8 mouse cellular contexts compared by ENCODE assay signal in genomic region chr11:30025144-30025543, GRCm38 (mm10). TPM values are rescaled to one million over a fixed set of nuclear protein-coding genes. Genes with fewer than 3 reads are reported as not detected.
DNase-seq lines count a peak whose midpoint lies in the region; ATAC-seq and TF ChIP-seq lines count a peak whose summit lies in the region.

No protein-coding gene starts in this region.

- no peaks in the 10 kb centered on the region for H3K36me3 ChIP-seq in megakaryocyte, embryonic 14.5 days (replicated peaks; ENCODE audit: low read length)
- H3K36me3 ChIP-seq in limb, embryonic 14.5 days (ENCODE audit: control insufficient read depth, insufficient read depth, low read length): no peaks in the 10 kb centered on the region
- no peaks in the 10 kb centered on the region for H3K36me3 ChIP-seq in stomach, embryonic 15.5 days

- ATAC-seq in megakaryocyte, adult 5-6 weeks (ENCODE audit: poor library complexity, severe bottlenecking): no peak
- ATAC-seq in limb, embryonic 14.5 days (ENCODE audit: low FRiP score, low read depth): no peak
- ATAC-seq in stomach, embryonic 15.5 days (ENCODE audit: insufficient read depth, low FRiP score, low read depth): no peak

- no peak overlapping the region for H3K27ac ChIP-seq in limb, embryonic 14.5 days (replicated peaks; ENCODE audit: low read depth, low read length)
- no peak overlapping the region for H3K27ac ChIP-seq in stomach, embryonic 15.5 days

- TF ChIP-seq POLR2A in limb, embryonic 14.5 days (IDR thresholded peaks at IDR 0.05; ENCODE audit: borderline replicate concordance, extremely low read depth, insufficient read depth, insufficient read length): no peak

- peak overlapping the region; percentile 98 for H3K4me3 ChIP-seq in megakaryocyte, embryonic 14.5 days (replicated peaks)
- peak overlapping the region; percentile 53 for H3K4me3 ChIP-seq in limb, embryonic 14.5 days (replicated peaks; ENCODE audit: low read length)
- peak overlapping the region; percentile 65 for H3K4me3 ChIP-seq in stomach, embryonic 15.5 days (replicated peaks)

- no peaks in the 10 kb centered on the region for H3K9me3 ChIP-seq in megakaryocyte, embryonic 14.5 days
- H3K9me3 ChIP-seq in limb, embryonic 14.5 days (ENCODE audit: control insufficient read depth, low read length): no peaks in the 10 kb centered on the region
- no peaks in the 10 kb centered on the region for H3K9me3 ChIP-seq in stomach, embryonic 15.5 days

- peaks cover 23% of the 10 kb centered on the region for H3K27me3 ChIP-seq in megakaryocyte, embryonic 14.5 days (replicated peaks)
- peaks cover 30% of the 10 kb centered on the region for H3K27me3 ChIP-seq in limb, embryonic 14.5 days (ENCODE audit: control insufficient read depth, insufficient read depth, low read length)
- H3K27me3 ChIP-seq in stomach, embryonic 15.5 days (replicated peaks): peaks cover 17% of the 10 kb centered on the region

- WGBS in limb, embryonic 14.5 days: 3% methylated on average over 4 of the region's 4 CpGs
- 7% methylated on average over 4 of the region's 4 CpGs for WGBS in stomach, embryonic 15.5 days

- DNase-seq in cerebellum, adult 9-10 months: peak; percentile 51
- DNase-seq in cerebellum, adult 8-10 months: no peak
- DNase-seq in limb, embryonic 14.5 days (ENCODE audit: low spot score): no peak
- no peak for DNase-seq in thymus, postnatal 14 days
- DNase-seq in cerebellum, adult 11 months: no peak

- H3K4me1 ChIP-seq in megakaryocyte, embryonic 14.5 days: peaks cover 22% of the 10 kb centered on the region
- 0 out of 2 replicates have a peak, but pooled peaks cover 7% of the 10 kb centered on the region for H3K4me1 ChIP-seq in limb, embryonic 14.5 days (ENCODE audit: control insufficient read depth, insufficient read depth, low read length)
- H3K4me1 ChIP-seq in stomach, embryonic 15.5 days: no peaks in the 10 kb centered on the region

- peak overlapping the region; percentile 45; the same call in 1 of the 2 replicates for H3K9ac ChIP-seq in limb, embryonic 14.5 days (ENCODE audit: low read depth, low read length, severe bottlenecking)
- no peak overlapping the region; the same call in 1 of the 2 replicates for H3K9ac ChIP-seq in stomach, embryonic 15.5 days

- H3K4me2 ChIP-seq in limb, embryonic 14.5 days (replicated peaks; ENCODE audit: low read depth, low read length, severe bottlenecking): peak overlapping the region; percentile 89
- peak overlapping the region; percentile 95 for H3K4me2 ChIP-seq in stomach, embryonic 15.5 days

RNA-seq across cellular contexts. Expression of gene Eml6, which starts 0.7 kb away (rescaled TPM):
- 0.67 TPM in 1 of 2 replicates, not detected in the other for polyA plus RNA-seq in megakaryocyte, embryonic 14.5 days (2012; ENCODE audit: insufficient read depth, low replicate concordance)
- total RNA-seq in megakaryocyte, adult 5-6 weeks (2015): 1.9 and 2.1 TPM in 2 replicates
- total RNA-seq in megakaryocyte, adult 5-6 weeks (2017): 2.3 and 4.0 TPM in 2 replicates
- 1.3 and 1.5 TPM in 2 replicates for polyA plus RNA-seq in limb, embryonic 14.5 days (2012; rRNA removed)
- polyA plus RNA-seq in limb, embryonic 14.5 days (2014; fragmentation: Nextera tagmentation; extraction: Ambion mirVana): 0.55 and 1.5 TPM in 2 replicates
- polyA plus RNA-seq in stomach, embryonic 15.5 days (2015; fragmentation: Nextera tagmentation; extraction: Ambion mirVana): 0.65 and 0.66 TPM in 2 replicates
